Mouse (Mus musculus): ENCODE measurements at regions not wholly inside any gene's neighbourhood (a gene's known extent, or its start where the extent isn't known, plus 50 kb on each side); places are given as distances from the start of the nearest gene placed in this dataset.

DNA sequence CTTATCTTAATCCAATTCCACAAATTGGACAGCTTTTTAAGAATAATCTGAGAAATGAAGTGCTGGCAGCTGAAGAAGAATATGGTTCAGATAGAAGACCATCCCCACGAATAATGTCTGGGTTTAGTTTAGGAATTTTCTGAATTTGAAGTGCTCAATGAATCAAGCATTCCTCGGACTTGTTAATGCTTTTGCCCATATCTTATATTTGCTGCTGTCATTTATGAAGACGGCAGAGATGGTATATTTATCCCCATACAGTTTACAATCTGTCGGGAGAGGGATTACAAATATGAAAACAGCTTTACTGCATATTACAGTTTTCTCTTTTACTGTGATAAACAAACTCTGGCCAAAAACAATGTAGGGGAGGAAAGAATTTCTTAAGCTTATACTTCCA, 194.3 kb downstream of the Slc30a10 start:
- Histone ChIP-seq H3K27ac (ENCODE audit: low read length) (no peak overlapping the region), H3K9me3 (ENCODE audit: control insufficient read depth, low read length) (no peaks in the 10 kb centered on the region), H3K36me3 (ENCODE audit: control insufficient read depth, insufficient read depth, low read length) (no peaks in the 10 kb centered on the region), H3K27me3 (replicated peaks; ENCODE audit: control insufficient read depth, insufficient read depth, low read length) (no peaks in the 10 kb centered on the region), H3K4me2 (ENCODE audit: low read depth, low read length) (no peak overlapping the region), H3K9ac (ENCODE audit: low read depth, low read length) (no peak overlapping the region), H3K4me3 (ENCODE audit: low read length) (no peak overlapping the region), H3K4me1 (ENCODE audit: control insufficient read depth, insufficient read depth, low read length) (no peaks in the 10 kb centered on the region)
- ATAC-seq: no peak
- WGBS: 62% methylated on average over 4 of the region's 4 CpGs

DNA sequence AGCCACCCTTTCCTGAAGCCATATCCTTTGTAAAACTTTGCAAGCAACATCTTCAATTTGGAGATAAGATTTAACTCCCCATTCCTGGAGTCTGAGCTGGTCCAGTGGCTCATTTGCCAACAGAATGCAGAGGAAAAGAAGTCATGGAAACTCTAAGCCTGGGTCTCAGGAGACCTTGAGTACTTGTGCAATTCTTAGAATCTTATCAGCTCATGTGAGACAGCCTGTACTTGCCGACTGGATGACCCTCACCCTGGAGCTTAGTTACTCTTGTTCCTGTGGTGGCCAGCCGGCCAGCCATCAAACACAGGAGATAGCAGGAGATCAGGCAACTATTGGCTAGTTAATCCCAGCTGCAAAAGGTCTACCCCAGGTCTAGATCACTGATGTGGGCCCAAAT, 196.3 kb downstream of the Slc30a10 start:
- no peak overlapping the region for H3K9ac ChIP-seq (ENCODE audit: low read depth, low read length)
- no peak overlapping the region for H3K27ac ChIP-seq (ENCODE audit: low read length)
- H3K4me3 ChIP-seq (ENCODE audit: low read length): no peak overlapping the region
- H3K36me3 ChIP-seq (ENCODE audit: control insufficient read depth, insufficient read depth, low read length): no peaks in the 10 kb centered on the region
- no peaks in the 10 kb centered on the region for H3K27me3 ChIP-seq (replicated peaks; ENCODE audit: control insufficient read depth, insufficient read depth, low read length)
- no peaks in the 10 kb centered on the region for H3K4me1 ChIP-seq (ENCODE audit: control insufficient read depth, insufficient read depth, low read length)
- 68% methylated on average over 2 of the region's 2 CpGs for WGBS
- H3K4me2 ChIP-seq (ENCODE audit: low read depth, low read length): no peak overlapping the region
- ATAC-seq: no peak
- no peaks in the 10 kb centered on the region for H3K9me3 ChIP-seq (ENCODE audit: control insufficient read depth, low read length)

DNA sequence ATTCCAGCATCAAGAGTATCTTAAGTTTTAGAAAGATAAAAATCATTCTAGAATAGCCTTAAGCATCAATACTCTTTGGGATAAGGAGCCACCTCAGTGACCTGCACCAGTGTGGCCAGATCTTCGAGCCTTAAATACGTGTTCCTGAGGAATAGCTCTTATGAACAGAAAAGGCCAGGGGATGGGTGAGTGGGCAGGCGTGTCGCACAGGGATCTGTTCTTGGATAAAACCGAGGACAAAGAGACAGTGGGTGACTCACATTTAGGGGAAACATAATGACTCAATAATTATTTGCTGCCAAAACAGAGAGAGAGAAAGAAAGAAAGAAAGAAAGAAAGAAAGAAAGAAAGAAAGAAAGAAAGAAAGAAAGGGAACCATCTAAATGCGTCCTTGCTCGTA, 200.4 kb downstream of the Slc30a10 start:
- no peak overlapping the region for H3K9ac ChIP-seq (ENCODE audit: low read depth, low read length)
- no peak for ATAC-seq
- H3K4me1 ChIP-seq (ENCODE audit: control insufficient read depth, insufficient read depth, low read length): no peaks in the 10 kb centered on the region
- H3K27ac ChIP-seq (ENCODE audit: low read length): no peak overlapping the region
- H3K9me3 ChIP-seq (ENCODE audit: control insufficient read depth, low read length): no peaks in the 10 kb centered on the region
- WGBS: 85% methylated on average over 7 of the region's 7 CpGs
- no peak overlapping the region for H3K4me3 ChIP-seq (ENCODE audit: low read length)
- no peak overlapping the region for H3K4me2 ChIP-seq (ENCODE audit: low read depth, low read length)
- no peaks in the 10 kb centered on the region for H3K36me3 ChIP-seq (ENCODE audit: control insufficient read depth, insufficient read depth, low read length)
- H3K27me3 ChIP-seq (replicated peaks; ENCODE audit: control insufficient read depth, insufficient read depth, low read length): no peaks in the 10 kb centered on the region

DNA sequence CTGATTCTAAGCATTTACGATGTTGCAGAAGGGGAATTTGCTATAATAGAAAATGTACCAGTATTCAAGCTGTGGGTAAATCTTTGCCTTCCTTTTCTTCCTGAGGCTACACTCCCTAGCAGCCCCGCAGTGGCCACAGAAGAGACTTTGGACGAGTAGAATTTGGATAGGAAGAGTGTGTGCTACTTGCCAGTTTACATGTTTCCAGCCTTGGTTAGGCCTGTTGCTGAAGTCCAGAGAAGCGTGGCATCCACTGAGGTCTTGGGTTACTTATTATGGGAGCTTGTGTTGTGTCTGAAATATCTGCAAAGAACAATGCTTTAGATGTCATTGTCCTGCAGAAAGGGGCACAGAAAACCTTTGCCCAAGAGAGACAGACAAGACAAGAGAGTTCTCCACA, 200.8 kb downstream of the Slc30a10 start:
- no peaks in the 10 kb centered on the region for H3K9me3 ChIP-seq (ENCODE audit: control insufficient read depth, low read length)
- no peaks in the 10 kb centered on the region for H3K27me3 ChIP-seq (replicated peaks; ENCODE audit: control insufficient read depth, insufficient read depth, low read length)
- H3K36me3 ChIP-seq (ENCODE audit: control insufficient read depth, insufficient read depth, low read length): no peaks in the 10 kb centered on the region
- no peak overlapping the region for H3K4me3 ChIP-seq (ENCODE audit: low read length)
- H3K4me1 ChIP-seq (ENCODE audit: control insufficient read depth, insufficient read depth, low read length): no peaks in the 10 kb centered on the region
- WGBS: 83% methylated on average over 4 of the region's 4 CpGs
- no peak overlapping the region for H3K27ac ChIP-seq (ENCODE audit: low read length)
- ATAC-seq: no peak
- H3K4me2 ChIP-seq (ENCODE audit: low read depth, low read length): no peak overlapping the region
- no peak overlapping the region for H3K9ac ChIP-seq (ENCODE audit: low read depth, low read length)

DNA sequence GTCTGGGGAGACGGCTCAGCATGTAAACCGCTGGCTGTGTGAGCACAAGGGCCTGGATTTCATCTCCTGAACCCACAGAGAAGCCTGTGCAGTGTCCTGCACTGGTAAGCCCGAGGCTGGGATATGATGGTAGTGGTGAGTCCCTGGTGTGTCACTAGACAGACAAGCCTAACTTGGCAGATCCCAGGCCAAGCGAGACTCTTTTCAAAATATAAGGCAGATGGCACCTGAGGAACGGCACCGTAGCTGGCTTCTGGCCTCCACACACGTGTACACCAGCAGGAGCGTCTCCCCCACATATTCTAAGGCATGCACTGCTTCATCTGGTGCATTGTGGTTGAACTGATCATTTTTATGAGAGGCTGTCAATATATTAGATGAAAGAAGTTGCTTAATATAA, 202.6 kb downstream of the Slc30a10 start:
- no peaks in the 10 kb centered on the region for H3K36me3 ChIP-seq (ENCODE audit: control insufficient read depth, insufficient read depth, low read length)
- H3K4me2 ChIP-seq (ENCODE audit: low read depth, low read length): no peak overlapping the region
- no peak overlapping the region for H3K27ac ChIP-seq (ENCODE audit: low read length)
- no peaks in the 10 kb centered on the region for H3K4me1 ChIP-seq (ENCODE audit: control insufficient read depth, insufficient read depth, low read length)
- 76% methylated on average over 8 of the region's 8 CpGs for WGBS
- no peak overlapping the region for H3K9ac ChIP-seq (ENCODE audit: low read depth, low read length)
- H3K27me3 ChIP-seq (replicated peaks; ENCODE audit: control insufficient read depth, insufficient read depth, low read length): no peaks in the 10 kb centered on the region
- no peaks in the 10 kb centered on the region for H3K9me3 ChIP-seq (ENCODE audit: control insufficient read depth, low read length)
- ATAC-seq: no peak
- no peak overlapping the region for H3K4me3 ChIP-seq (ENCODE audit: low read length)

DNA sequence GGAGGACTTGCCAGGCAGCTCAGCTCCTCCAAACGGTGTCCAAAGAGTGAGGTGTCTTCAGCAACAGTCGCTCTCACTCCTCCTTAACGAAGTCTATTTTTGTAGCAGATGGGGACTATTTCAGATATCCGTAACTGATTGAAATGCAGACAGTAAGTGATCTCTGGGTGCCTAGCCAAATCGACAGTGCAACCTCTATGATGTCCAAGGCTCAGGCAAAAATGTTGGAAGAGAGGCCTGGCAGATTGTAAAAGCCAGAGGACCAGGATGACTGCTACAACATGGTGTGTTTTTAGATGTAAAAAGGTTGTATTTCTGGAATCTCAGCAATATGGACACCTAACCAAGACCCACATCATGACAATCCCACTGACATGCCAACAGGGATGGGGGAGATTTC, 204.8 kb downstream of the Slc30a10 start:
- no peak overlapping the region for H3K4me3 ChIP-seq (ENCODE audit: low read length)
- no peaks in the 10 kb centered on the region for H3K9me3 ChIP-seq (ENCODE audit: control insufficient read depth, low read length)
- H3K27me3 ChIP-seq (replicated peaks; ENCODE audit: control insufficient read depth, insufficient read depth, low read length): no peaks in the 10 kb centered on the region
- H3K4me1 ChIP-seq (ENCODE audit: control insufficient read depth, insufficient read depth, low read length): no peaks in the 10 kb centered on the region
- WGBS: 85% methylated on average over 5 of the region's 5 CpGs
- H3K36me3 ChIP-seq (ENCODE audit: control insufficient read depth, insufficient read depth, low read length): no peaks in the 10 kb centered on the region
- H3K9ac ChIP-seq (ENCODE audit: low read depth, low read length): no peak overlapping the region
- ATAC-seq: no peak
- H3K4me2 ChIP-seq (ENCODE audit: low read depth, low read length): no peak overlapping the region
- no peak overlapping the region for H3K27ac ChIP-seq (ENCODE audit: low read length)

DNA sequence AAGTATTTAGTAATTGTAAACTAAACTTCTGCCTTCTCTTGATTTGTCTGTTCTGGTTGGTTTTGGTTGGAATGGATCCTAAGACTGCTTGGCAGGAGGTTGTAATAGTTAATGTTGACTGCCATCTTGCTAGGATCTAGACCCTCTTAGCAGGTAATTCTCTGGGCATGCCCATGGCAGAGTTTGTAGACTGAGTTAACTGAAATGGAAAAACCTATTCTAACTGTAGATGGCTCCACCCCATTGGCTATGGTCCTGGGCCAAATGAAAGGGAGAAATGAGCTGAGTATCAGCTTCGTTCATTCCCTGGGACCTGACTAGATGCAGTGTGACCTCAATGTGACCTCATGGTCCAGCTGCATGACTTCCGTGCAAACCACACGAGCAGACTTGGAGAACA, 207.7 kb downstream of the Slc30a10 start:
- no peak overlapping the region for H3K4me2 ChIP-seq (ENCODE audit: low read depth, low read length)
- WGBS: 71% methylated on average over 3 of the region's 3 CpGs
- H3K27ac ChIP-seq (ENCODE audit: low read length): no peak overlapping the region
- no peak overlapping the region for H3K4me3 ChIP-seq (ENCODE audit: low read length)
- H3K9me3 ChIP-seq (ENCODE audit: control insufficient read depth, low read length): no peaks in the 10 kb centered on the region
- H3K36me3 ChIP-seq (ENCODE audit: control insufficient read depth, insufficient read depth, low read length): no peaks in the 10 kb centered on the region
- no peaks in the 10 kb centered on the region for H3K27me3 ChIP-seq (replicated peaks; ENCODE audit: control insufficient read depth, insufficient read depth, low read length)
- H3K4me1 ChIP-seq (ENCODE audit: control insufficient read depth, insufficient read depth, low read length): no peaks in the 10 kb centered on the region
- H3K9ac ChIP-seq (ENCODE audit: low read depth, low read length): no peak overlapping the region
- ATAC-seq: no peak

DNA sequence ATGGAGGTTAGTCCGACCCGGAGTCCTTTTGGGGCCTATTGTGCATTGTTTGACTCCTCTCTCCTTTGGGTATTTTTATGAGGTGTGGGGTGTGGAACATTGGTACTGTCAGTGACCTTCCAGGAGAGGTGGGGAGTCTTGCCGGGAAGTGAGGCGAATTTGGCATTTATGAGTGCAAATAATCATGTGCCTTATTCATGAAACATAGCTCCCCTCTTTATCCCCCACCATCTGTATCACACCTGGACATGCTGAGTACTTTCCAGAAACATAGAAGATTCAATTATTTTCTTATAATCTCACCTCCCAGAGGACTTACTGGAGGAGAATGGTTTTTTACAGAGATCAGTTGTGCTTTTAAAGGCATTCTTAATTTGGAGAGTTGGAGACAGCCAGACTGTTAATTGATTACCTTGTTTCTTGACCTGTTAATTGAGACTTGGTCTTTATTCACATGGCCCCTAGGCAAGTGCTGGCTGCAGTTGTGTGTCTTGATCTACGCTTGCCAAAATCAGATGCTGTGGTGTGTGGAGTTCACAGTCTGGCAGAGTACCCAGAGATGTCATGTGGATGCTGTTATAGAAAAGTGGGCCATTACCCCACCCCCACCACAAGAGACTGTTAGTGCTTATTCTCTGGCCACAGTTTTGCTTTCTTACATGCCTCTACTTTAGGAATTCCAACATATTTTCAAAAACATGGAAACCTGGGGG, 215.5 kb downstream of the Slc30a10 start:
- ATAC-seq: no peak
- Histone ChIP-seq H3K27ac (ENCODE audit: low read length) (no peak overlapping the region), H3K27me3 (replicated peaks; ENCODE audit: control insufficient read depth, insufficient read depth, low read length) (0 out of 2 replicates have a peak, but pooled peaks cover 2% of the 10 kb centered on the region), H3K36me3 (ENCODE audit: control insufficient read depth, insufficient read depth, low read length) (no peaks in the 10 kb centered on the region), H3K9ac (ENCODE audit: low read depth, low read length) (no peak overlapping the region), H3K9me3 (ENCODE audit: control insufficient read depth, low read length) (no peaks in the 10 kb centered on the region), H3K4me1 (ENCODE audit: control insufficient read depth, insufficient read depth, low read length) (no peaks in the 10 kb centered on the region), H3K4me3 (ENCODE audit: low read length) (no peak overlapping the region), H3K4me2 (ENCODE audit: low read depth, low read length) (no peak overlapping the region)
- WGBS: 74% methylated on average over 5 of the region's 5 CpGs

DNA sequence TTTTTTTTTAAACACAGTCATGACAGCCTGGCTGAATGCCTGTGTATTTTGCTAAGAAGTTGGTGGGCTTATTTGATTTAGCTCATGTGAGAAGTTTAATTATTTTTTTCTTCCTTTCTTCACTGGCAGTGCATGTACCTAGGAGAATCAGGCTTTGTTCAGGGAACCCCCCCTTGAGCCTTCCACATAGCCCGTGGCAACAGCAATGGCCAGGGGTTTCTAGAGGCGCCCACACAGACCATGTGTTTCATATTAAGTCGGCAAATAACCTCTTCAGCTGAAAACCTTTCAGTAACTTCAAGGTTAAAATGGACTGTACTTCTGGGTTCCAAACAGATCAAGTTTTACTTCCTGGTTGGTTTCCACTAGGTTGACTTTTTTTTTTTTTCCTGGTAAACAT, 218.3 kb downstream of the Slc30a10 start:
- no peaks in the 10 kb centered on the region for H3K36me3 ChIP-seq (ENCODE audit: control insufficient read depth, insufficient read depth, low read length)
- no peaks in the 10 kb centered on the region for H3K4me1 ChIP-seq (ENCODE audit: control insufficient read depth, insufficient read depth, low read length)
- WGBS: 76% methylated on average over 3 of the region's 3 CpGs
- H3K9me3 ChIP-seq (ENCODE audit: control insufficient read depth, low read length): no peaks in the 10 kb centered on the region
- no peak for ATAC-seq
- H3K9ac ChIP-seq (ENCODE audit: low read depth, low read length): no peak overlapping the region
- H3K27ac ChIP-seq (ENCODE audit: low read length): no peak overlapping the region
- H3K27me3 ChIP-seq (replicated peaks; ENCODE audit: control insufficient read depth, insufficient read depth, low read length): 0 out of 2 replicates have a peak, but pooled peaks cover 2% of the 10 kb centered on the region
- H3K4me3 ChIP-seq (ENCODE audit: low read length): no peak overlapping the region
- no peak overlapping the region for H3K4me2 ChIP-seq (ENCODE audit: low read depth, low read length)
